Mouse (Mus musculus): ENCODE results near the gene Stk10.

DNA sequence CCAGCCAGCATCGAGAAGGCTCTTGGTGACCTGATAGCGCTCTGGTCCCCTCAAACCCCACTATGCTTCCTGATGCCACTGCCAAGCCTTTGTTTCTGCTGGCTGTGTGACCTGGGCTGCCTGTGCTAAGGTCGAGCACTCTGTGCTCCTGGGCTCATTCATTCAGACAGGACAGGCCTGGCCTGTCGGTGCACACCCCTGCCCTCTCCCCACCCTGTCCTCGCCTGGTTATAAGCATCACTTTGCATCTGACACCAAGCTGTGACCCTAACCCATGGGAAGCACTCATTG lies 43.6 kb downstream of the Stk10 start:
- no peak for TF ChIP-seq POLR2A (IDR thresholded peaks at IDR 0.05; ENCODE audit: low read depth, low read length)
- no peak for TF ChIP-seq CTCF (conservative IDR thresholded peaks at IDR 0.05; ENCODE audit: insufficient read depth, insufficient read length, low read depth, low read length)
